Comparison of ENCODE assay signal across 9 mouse cellular contexts in the genomic region with DNA sequence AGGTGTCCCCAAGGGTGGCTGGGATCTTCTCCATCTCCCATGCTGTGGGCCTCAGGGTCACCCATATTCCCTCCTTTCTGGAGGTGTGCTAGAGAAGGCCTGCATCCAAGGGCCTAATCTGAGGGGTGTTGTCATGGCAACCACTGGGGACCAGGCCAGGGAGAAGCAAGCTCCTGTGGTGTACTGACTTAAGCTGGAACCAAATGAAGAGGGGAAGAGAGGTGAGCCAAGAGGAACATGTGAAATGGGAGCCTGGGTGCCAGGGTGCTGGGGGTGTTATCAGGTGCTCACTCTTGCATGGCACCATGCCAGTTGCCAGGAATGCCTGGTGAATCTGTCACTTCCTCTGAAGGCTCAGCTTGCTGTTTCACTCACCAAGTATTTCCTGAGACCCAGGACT.
DNase-seq lines count a peak whose midpoint lies in the region; ATAC-seq and TF ChIP-seq lines count a peak whose summit lies in the region.
"Had no signal": no experiment of that assay in that cellular context is flagged by ENCODE, and none has a peak within 500 bp of the region (broad histone marks: within the 10 kb centered on the region; RNA-seq: fewer than 3 reads in every experiment).

No protein-coding gene starts in this region.

- H3K27me3 ChIP-seq in hindbrain, postnatal 0 days (ENCODE audit: insufficient read depth, low read length), result no peaks in the 10 kb centered on the region
- H3K27me3 ChIP-seq in hindbrain, embryonic 11.5 days (ENCODE audit: control insufficient read depth, insufficient read depth, low read length), result no peaks in the 10 kb centered on the region

- no peak overlapping the region for H3K9ac ChIP-seq in hindbrain, postnatal 0 days (replicated peaks; ENCODE audit: low read length)
- H3K9ac ChIP-seq in hindbrain, embryonic 11.5 days (ENCODE audit: low read depth, low read length), result no peak overlapping the region
- H3K9ac ChIP-seq: limb, embryonic 13.5 days had no signal

- no peaks in the 10 kb centered on the region for H3K36me3 ChIP-seq in hindbrain, postnatal 0 days (ENCODE audit: insufficient read depth, low read length)
- no peaks in the 10 kb centered on the region for H3K36me3 ChIP-seq in hindbrain, embryonic 11.5 days (ENCODE audit: control insufficient read depth, insufficient read depth, low read length)
- H3K36me3 ChIP-seq: limb, embryonic 13.5 days had no signal

- no peak overlapping the region for H3K4me3 ChIP-seq in hindbrain, postnatal 0 days (ENCODE audit: low read length)
- no peak overlapping the region for H3K4me3 ChIP-seq in hindbrain, embryonic 11.5 days (ENCODE audit: low read depth, low read length)
- H3K4me3 ChIP-seq: limb, embryonic 13.5 days had no signal

- ATAC-seq in hindbrain, postnatal 0 days, result no peak
- no peak for ATAC-seq in hindbrain, embryonic 11.5 days (ENCODE audit: low FRiP score)
- ATAC-seq in cerebellum, adult (ENCODE audit: insufficient number of reproducible peaks, low FRiP score, low TSS enrichment), result peak; percentile 84

- intact Hi-C loops in heart, postnatal 10 days (cut with DNase I), result no loop called here

- no peak for TF ChIP-seq CTCF in hindbrain, postnatal 0 days (IDR thresholded peaks at IDR 0.05; ENCODE audit: low read depth)

- no peaks in the 10 kb centered on the region for H3K9me3 ChIP-seq in hindbrain, postnatal 0 days (ENCODE audit: low read length)
- no peaks in the 10 kb centered on the region for H3K9me3 ChIP-seq in hindbrain, embryonic 11.5 days (ENCODE audit: control insufficient read depth, low read length)
- H3K9me3 ChIP-seq: limb, embryonic 13.5 days had no signal

- H3K27ac ChIP-seq in hindbrain, postnatal 0 days, result no peak overlapping the region
- H3K27ac ChIP-seq in hindbrain, embryonic 11.5 days (ENCODE audit: low read depth, low read length), result no peak overlapping the region
- H3K27ac ChIP-seq: limb, embryonic 13.5 days; macrophage had no signal

- peak; percentile 60 for DNase-seq in hindbrain, postnatal 0 days (ENCODE audit: low spot score)
- no peak for DNase-seq in hindbrain, embryonic 11.5 days (ENCODE audit: low spot score)
- DNase-seq in 3T3-L1 (ENCODE audit: low read depth, low spot score), result peak; percentile 5
- peak; percentile 53 to 63 for DNase-seq in heart, postnatal 10 days
- no peak for DNase-seq in B cell, adult 2 months
- no peak for DNase-seq in adrenal gland, postnatal 14 days

- H3K4me2 ChIP-seq in hindbrain, postnatal 0 days (ENCODE audit: low read depth, low read length), result no peak overlapping the region
- H3K4me2 ChIP-seq in hindbrain, embryonic 11.5 days (replicated peaks; ENCODE audit: low read depth, low read length), result no peak overlapping the region
- H3K4me2 ChIP-seq: limb, embryonic 13.5 days had no signal

- H3K4me1 ChIP-seq in hindbrain, postnatal 0 days (ENCODE audit: insufficient read depth, low read length), result 0 out of 2 replicates have a peak, but pooled peaks cover 4% of the 10 kb centered on the region
- H3K4me1 ChIP-seq in hindbrain, embryonic 11.5 days (replicated peaks; ENCODE audit: control insufficient read depth, insufficient read depth, low read length), result no peaks in the 10 kb centered on the region

Comparison
In these comparisons a context has a peak if more than half of its experiments do, and no peak if none do; other contexts are left out.
1. DNase-seq: peak in hindbrain, postnatal 0 days (single experiment), 3T3-L1 (single experiment) and heart, postnatal 10 days (2 of 2); none in hindbrain, embryonic 11.5 days (single experiment), B cell, adult 2 months (0 of 2) and adrenal gland, postnatal 14 days (single experiment).